Mouse (Mus musculus) monocyte, adult 2 months (primary cell): Measurements from ENCODE around the gene Notch4.
"Not testable (repeated sequence)": the region's sequence is repeated elsewhere in the genome, so short reads cannot be mapped to it uniquely, and the experiment has no call there.

ENCODE experiments used
- DNase-seq, 2 experiments: peaks; one replicate each; pipeline ENCODE4 v3.0.0; 2022; ENCODE audit warnings: low spot score in 2 of 2, low read depth in 1 of 2

The Notch4 gene

GRCm38 (mm10) chr17:34564003-34564421 is at the start of gene Notch4:
TSS of gene Notch4 (plus strand) at chr17:34564268.
- DNase-seq = no peak

GRCm38 (mm10) chr17:34516514-34516913 is 47.6 kb upstream of the Notch4 start:
- DNase-seq = no peak

- no peak for DNase-seq
Measured at GRCm38 (mm10) chr17:34517252-34517651, 46.8 kb upstream of the Notch4 start, which contains the start of gene Btnl6. TSS of gene Btnl6 (minus strand) at chr17:34517352.

GRCm38 (mm10) chr17:34517795-34518194 is 46.3 kb upstream of the Notch4 start:
- no peak for DNase-seq

- DNase-seq = not testable (repeated sequence)
Measured at GRCm38 (mm10) chr17:34518571-34518970, 45.5 kb upstream of the Notch4 start.

GRCm38 (mm10) chr17:34519001-34519400 is 45.1 kb upstream of the Notch4 start:
- no peak for DNase-seq

GRCm38 (mm10) chr17:34532671-34533070 is 31.4 kb upstream of the Notch4 start:
- no peak for DNase-seq

GRCm38 (mm10) chr17:34543567-34543966 is 20.5 kb upstream of the Notch4 start:
- not testable (repeated sequence) for DNase-seq

- DNase-seq = no peak
Measured at GRCm38 (mm10) chr17:34546797-34547196, 17.3 kb upstream of the Notch4 start.

- no peak for DNase-seq
Measured at GRCm38 (mm10) chr17:34547601-34548000, 16.5 kb upstream of the Notch4 start.

GRCm38 (mm10) chr17:34549156-34549555 is 14.9 kb upstream of the Notch4 start:
- no peak for DNase-seq

- no peak for DNase-seq
Measured at GRCm38 (mm10) chr17:34549843-34550242, 14.2 kb upstream of the Notch4 start.

- DNase-seq = peak; percentile 55 to 77
Measured at GRCm38 (mm10) chr17:34555483-34555882, 8.6 kb upstream of the Notch4 start.

- no peak for DNase-seq
Measured at GRCm38 (mm10) chr17:34556406-34556805, 7.7 kb upstream of the Notch4 start.

- DNase-seq = no peak
Measured at GRCm38 (mm10) chr17:34557411-34557810, 6.7 kb upstream of the Notch4 start.

- no peak for DNase-seq
Measured at GRCm38 (mm10) chr17:34559116-34559515, 5.0 kb upstream of the Notch4 start.

- no peak for DNase-seq
Measured at GRCm38 (mm10) chr17:34559895-34560294, 4.2 kb upstream of the Notch4 start.

- DNase-seq = no peak
Measured at GRCm38 (mm10) chr17:34560438-34560837, 3.6 kb upstream of the Notch4 start.

GRCm38 (mm10) chr17:34561200-34561599 is 2.9 kb upstream of the Notch4 start:
- DNase-seq = peak in 1 of 2 experiments; percentile 27

- DNase-seq = no peak
Measured at GRCm38 (mm10) chr17:34562595-34562994, 1.5 kb upstream of the Notch4 start.

GRCm38 (mm10) chr17:34563354-34563753 is 714 bp upstream of the Notch4 start:
- no peak for DNase-seq

GRCm38 (mm10) chr17:34564796-34565195 is 728 bp downstream of the Notch4 start:
- DNase-seq = no peak

GRCm38 (mm10) chr17:34567311-34567710 is 3.2 kb downstream of the Notch4 start:
- no peak for DNase-seq

- DNase-seq = no peak
Measured at GRCm38 (mm10) chr17:34568421-34568820, 4.4 kb downstream of the Notch4 start.
